Mouse (Mus musculus) liver, adult 2 months (tissue): ENCODE results near the gene Smyd1.

Experiments used
- CTCF ChIP-seq: fragments of 200-500 bp; IDR thresholded peaks from 2 replicates; pipeline ENCODE4 v1.5.1; 2011; ENCODE audit warnings: low read depth, low read length, control low read depth
- POLR2A ChIP-seq: fragments of 200-500 bp; IDR thresholded peaks from 2 replicates; pipeline ENCODE4 v1.6.1; 2011; ENCODE audit warnings: low read length, control low read depth; ENCODE audit not compliant: insufficient read depth; ENCODE audit errors: extremely low read depth

GRCm38 (mm10) chr6:71339351-71339750 is 17.3 kb upstream of the Smyd1 start:
- no peak for TF ChIP-seq CTCF
- no peak for TF ChIP-seq POLR2A
